Mouse (Mus musculus): ENCODE measurements at regions not wholly inside any gene's neighbourhood (a gene's known extent, or its start where the extent isn't known, plus 50 kb on each side); places are given as distances from the start of the nearest gene placed in this dataset.
A peak's percentile ranks its signal among the peaks of the same experiment; 100 is the strongest.

DNA sequence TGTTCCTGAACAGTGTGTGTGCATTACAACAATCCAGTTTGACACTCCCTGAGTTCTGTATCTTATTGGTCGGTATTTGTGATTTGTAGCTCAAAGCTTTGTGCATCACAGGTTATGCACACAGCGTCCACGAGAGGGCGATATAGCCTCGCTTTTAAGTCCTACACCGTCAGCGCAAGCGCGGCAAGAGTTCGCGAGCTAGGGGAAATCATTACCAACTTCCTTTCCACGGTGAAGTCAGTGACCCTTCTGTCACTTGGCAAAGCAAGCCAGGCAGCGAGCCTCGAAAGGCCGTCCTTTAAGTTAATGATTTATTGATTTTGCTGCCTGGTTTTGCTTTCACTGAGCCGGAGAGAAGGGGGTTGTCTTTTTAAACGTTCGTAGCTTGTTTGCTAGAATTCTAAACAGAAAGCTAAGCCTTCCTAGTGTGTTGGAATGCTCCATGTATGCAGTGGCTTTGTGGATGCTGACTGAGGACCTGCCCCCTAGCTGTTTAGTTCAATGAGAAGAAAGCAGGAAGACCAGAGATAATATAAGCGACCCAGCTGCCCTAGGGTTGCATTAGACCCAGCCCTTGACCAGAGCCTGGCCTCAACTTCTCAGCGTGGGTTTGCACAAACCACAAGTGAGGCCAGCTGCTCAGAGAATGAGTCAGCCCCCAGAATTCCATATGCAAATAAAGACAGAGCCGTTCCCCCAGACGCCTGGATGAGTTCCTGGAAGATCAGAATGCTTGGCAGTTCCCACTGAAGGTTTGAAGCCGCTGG is 79.0 kb upstream of the Ipo5 start:
- DNase-seq: peak; percentile 91 to 93

DNA sequence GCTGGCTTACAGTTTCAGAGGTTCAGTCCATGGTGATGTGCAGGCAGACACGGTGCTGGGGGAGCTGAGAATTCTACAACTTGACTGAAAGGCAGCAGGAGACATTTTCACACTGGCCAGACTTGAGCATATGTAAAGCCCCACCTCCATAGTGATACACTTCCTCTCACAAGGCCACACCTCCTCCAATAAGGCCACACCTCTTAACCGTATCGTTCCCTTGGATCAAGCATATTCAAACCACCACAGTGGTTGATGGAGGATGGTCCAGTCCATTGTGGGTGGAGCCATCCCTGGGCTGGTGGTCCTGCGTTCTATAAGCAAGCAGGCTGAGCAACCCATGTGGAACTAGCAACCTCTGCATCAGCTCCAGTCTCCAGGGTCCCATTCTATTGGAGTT is 76.2 kb upstream of the Ipo5 start:
- DNase-seq: no peak

- no peak for DNase-seq
Measured at GRCm38 (mm10) chr14:120835758-120836157, 75.3 kb upstream of the Ipo5 start.

- no peak for DNase-seq
Measured at GRCm38 (mm10) chr14:120836535-120837316, 74.3 kb upstream of the Ipo5 start.

DNA sequence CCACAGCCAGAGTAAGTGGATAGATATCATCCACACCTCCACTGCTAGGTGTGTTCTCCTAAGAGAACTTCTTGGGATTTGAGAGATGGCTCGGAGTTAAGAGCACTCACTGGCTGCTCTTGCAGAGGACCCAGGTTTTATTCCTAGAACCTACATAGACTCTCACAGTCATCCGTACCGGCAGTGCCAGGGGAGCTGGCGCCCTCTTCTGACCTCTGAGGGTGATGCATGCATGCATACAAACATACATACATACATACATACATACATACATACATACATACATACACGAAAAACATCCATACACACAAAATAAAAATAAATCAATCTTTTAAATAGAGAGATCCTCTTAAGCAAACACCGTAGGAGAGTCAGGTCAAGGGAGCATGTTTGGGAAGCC is 70.1 kb upstream of the Ipo5 start:
- DNase-seq: no peak

DNA sequence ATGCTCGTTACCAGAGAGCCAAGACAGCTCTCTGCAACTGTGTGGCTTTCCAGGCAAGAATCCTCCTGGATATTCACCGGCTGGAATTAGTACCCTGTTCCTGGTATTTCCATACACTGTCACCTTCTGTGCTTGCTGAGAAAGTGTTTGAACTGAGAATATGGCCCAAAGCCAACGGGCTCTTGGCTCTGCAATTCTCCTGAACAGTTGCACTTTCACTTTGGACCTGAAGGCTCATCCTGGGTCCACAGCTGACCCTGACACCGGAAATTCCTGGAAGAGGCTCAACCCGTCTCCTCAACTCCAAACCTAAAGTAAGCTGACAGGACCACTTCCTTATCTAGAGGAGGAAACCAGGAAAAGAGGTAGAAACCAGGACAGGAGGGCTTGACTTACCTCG is 69.7 kb upstream of the Ipo5 start:
- peak in 1 of 2 experiments; percentile 27 for DNase-seq

- DNase-seq: no peak
Measured at GRCm38 (mm10) chr14:120845172-120845571, 65.9 kb upstream of the Ipo5 start.

GRCm38 (mm10) chr14:120846073-120846850 is 64.8 kb upstream of the Ipo5 start:
- peak; percentile 10 to 48 for DNase-seq

DNA sequence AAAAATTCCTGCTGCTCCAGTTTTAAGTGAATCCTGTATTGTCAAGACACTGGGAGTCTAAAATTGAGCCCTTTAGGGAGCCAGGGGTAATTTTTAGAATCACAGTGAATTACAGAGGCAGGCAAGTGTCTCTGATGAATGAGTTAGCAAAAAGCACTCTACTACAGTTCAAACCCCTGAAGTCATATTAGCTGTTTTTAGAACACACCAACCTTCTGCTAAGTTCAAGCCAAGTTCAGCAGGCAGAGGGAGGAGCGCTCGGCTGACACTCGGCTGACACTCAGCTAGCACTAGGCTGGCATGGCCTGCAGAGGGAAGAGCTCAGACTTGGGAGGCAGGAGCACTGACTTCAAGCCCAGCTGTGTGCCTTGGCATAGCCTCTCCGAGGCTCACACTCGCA is 64.0 kb upstream of the Ipo5 start:
- DNase-seq: peak in 1 of 2 experiments; percentile 43

- no peak for DNase-seq
Measured at GRCm38 (mm10) chr14:120848083-120848951, 62.7 kb upstream of the Ipo5 start.

DNA sequence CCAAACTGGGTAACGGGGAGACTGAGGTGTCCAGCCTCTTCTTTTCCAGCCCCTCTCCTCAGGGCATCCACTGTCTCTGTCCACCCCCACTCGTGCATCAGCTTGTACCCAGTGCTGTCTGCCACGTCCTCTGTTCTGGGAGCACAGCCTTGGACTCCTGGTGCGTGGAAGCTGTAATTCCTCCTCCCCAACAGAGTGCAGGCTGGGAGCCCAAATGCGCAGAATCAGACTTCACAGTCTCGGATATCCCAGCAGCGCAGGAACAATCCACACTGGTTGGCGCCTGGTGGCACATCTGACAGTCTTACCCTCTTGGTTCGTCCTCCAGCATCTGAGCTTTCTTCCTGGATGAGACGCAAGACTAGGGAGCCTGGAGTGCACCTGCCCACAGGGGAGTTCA is 61.9 kb upstream of the Ipo5 start:
- DNase-seq: no peak

- no peak for DNase-seq
Measured at GRCm38 (mm10) chr14:120853643-120854042, 57.4 kb upstream of the Ipo5 start.

DNA sequence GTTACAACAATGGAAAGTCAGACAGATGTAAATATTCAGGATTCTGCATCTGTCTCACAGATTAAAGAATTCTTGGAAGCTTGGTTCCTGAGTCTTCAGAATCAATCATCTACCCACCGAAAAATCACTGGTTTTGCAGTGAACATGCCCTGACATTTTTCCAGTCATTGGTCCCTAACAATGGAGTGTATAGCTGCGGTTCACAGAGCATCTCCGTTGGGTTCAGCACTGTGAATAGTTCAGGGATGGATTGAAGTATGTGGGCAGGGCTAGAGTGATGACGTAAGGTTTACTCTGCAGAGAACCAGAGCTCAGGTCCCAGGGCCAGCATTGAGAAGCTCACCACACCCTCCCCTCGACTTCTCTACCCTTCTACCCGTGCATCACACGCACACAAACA is 56.5 kb upstream of the Ipo5 start:
- DNase-seq: no peak

DNA sequence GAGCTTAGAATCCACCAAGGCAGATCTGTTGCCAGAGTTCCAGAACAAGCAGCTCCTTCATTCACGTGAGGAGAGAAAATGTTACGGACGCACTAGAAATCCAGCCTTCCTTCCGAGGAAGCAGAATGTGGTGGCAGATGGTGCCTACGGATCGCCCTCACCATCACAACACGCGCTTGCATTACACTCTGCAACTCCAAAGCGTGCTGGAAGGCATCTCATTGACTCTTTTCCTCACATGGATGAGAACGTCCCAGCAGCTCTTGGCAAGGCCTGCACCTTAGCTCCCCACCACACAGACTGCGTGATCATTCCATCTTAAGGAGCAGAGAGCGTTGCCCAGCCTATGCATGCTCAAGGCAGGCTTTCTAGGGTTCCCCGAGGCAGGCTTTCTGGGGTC is 55.8 kb upstream of the Ipo5 start:
- no peak for DNase-seq

Data from lung, postnatal 4 days (tissue).